34 mouse cellular contexts compared by ENCODE assay signal in the genomic region with DNA sequence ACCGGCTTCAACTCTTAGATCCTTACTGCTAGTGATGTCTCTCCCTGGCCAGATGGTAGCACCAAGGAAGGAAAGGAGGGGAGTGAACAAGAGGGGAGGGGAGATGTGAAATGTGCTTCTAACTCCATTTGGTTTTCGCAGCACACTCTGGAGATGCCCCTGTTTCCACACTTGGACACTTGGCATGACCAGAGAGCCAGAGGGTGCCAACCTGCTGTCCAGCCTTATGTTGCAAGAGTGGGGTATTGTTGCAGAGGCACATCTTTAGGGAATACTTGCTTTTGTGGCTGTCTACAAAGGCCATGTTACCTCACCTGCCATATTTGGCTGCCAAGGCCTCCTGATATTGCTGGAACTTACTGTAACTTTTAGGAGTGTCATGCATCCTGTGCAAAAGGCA. TPM values are rescaled to one million over a fixed set of nuclear protein-coding genes. Genes with fewer than 3 reads are reported as not detected.
DNase-seq lines count a peak whose midpoint lies in the region; ATAC-seq lines count a peak whose summit lies in the region.
"Had no signal": no experiment of that assay in that cellular context is flagged by ENCODE, and none has a peak within 500 bp of the region (broad histone marks: within the 10 kb centered on the region; RNA-seq: fewer than 3 reads in every experiment).

No protein-coding gene starts in this region.

- no peak overlapping the region for H3K27ac ChIP-seq in hindbrain, embryonic 16.5 days (ENCODE audit: low read depth, low read length)
- H3K27ac ChIP-seq: heart, embryonic 10.5 days; heart, embryonic 15.5 days; hindbrain, embryonic 12.5 days; limb, embryonic 13.5 days; liver, embryonic 12.5 days; macrophage; midbrain, embryonic 13.5 days had no signal

- no peaks in the 10 kb centered on the region for H3K4me1 ChIP-seq in hindbrain, embryonic 16.5 days (ENCODE audit: control insufficient read depth, insufficient read depth, low read depth, low read length)
- H3K4me1 ChIP-seq: heart, embryonic 10.5 days; heart, embryonic 15.5 days; hindbrain, embryonic 12.5 days; limb, embryonic 13.5 days; liver, embryonic 12.5 days; midbrain, embryonic 13.5 days had no signal

- no peak overlapping the region for H3K9ac ChIP-seq in hindbrain, embryonic 16.5 days (ENCODE audit: low read depth, low read length)
- H3K9ac ChIP-seq: heart, embryonic 15.5 days; hindbrain, embryonic 12.5 days; limb, embryonic 13.5 days; liver, embryonic 12.5 days; midbrain, embryonic 13.5 days had no signal

- H3K36me3 ChIP-seq in hindbrain, embryonic 16.5 days (ENCODE audit: control insufficient read depth, insufficient read depth, low read length), result no peaks in the 10 kb centered on the region
- H3K36me3 ChIP-seq: G1E; heart, embryonic 10.5 days; heart, embryonic 15.5 days; hindbrain, embryonic 12.5 days; limb, embryonic 13.5 days; liver, embryonic 12.5 days; midbrain, embryonic 13.5 days had no signal

- intact Hi-C loops in heart, postnatal 36 days (cut with DNase I), result no loop called here

- no peaks in the 10 kb centered on the region for H3K9me3 ChIP-seq in hindbrain, embryonic 16.5 days (ENCODE audit: control insufficient read depth, low read length)
- H3K9me3 ChIP-seq: G1E; heart, embryonic 10.5 days; heart, embryonic 15.5 days; hindbrain, embryonic 12.5 days; limb, embryonic 13.5 days; liver, embryonic 12.5 days; midbrain, embryonic 13.5 days had no signal

- H3K27me3 ChIP-seq in hindbrain, embryonic 16.5 days (replicated peaks; ENCODE audit: control insufficient read depth, insufficient read depth, low read length), result no peaks in the 10 kb centered on the region
- H3K27me3 ChIP-seq: heart, embryonic 15.5 days; hindbrain, embryonic 12.5 days; limb, embryonic 13.5 days; liver, embryonic 12.5 days; midbrain, embryonic 13.5 days had no signal

- H3K4me3 ChIP-seq in hindbrain, embryonic 16.5 days (ENCODE audit: low read length), result no peak overlapping the region
- H3K4me3 ChIP-seq: erythroblast, embryonic 14.5 days; heart, embryonic 10.5 days; heart, embryonic 15.5 days; hindbrain, embryonic 12.5 days; limb, embryonic 13.5 days; liver, embryonic 12.5 days; midbrain, embryonic 13.5 days had no signal

- no peak for ATAC-seq in hindbrain, embryonic 16.5 days
- ATAC-seq: intestine, postnatal 0 days; liver, embryonic 12.5 days; midbrain, embryonic 13.5 days had no signal

- DNase-seq in adrenal gland, adult 2 months, result peak; percentile 9
- no peak for DNase-seq in adrenal gland, postnatal 4 days (ENCODE audit: low spot score in 2 of 2)
- DNase-seq in heart, adult 11 months, result peak; percentile 79
- DNase-seq in heart, postnatal 36 days, result no peak
- DNase-seq in cerebellum, adult 8-10 months, result peak; percentile 57
- DNase-seq in cerebellum, postnatal 25 days, result peak; percentile 72 to 74
- no peak for DNase-seq in right cerebral cortex, postnatal 36 days (ENCODE audit: low spot score in 2 of 2)
- DNase-seq: gastrocnemius, postnatal 14 days; kidney, adult 9 months; kidney, postnatal 10 days; lung, adult 18-20 months; lung, postnatal 10 days; right cerebral cortex, postnatal 25 days; spleen, adult 18-20 months; thymus, postnatal 14 days had no signal

- 88% methylated on average over 2 of the region's 2 CpGs for WGBS in hindbrain, embryonic 16.5 days

- H3K4me2 ChIP-seq in hindbrain, embryonic 16.5 days (ENCODE audit: low read length), result no peak overlapping the region
- H3K4me2 ChIP-seq: heart, embryonic 15.5 days; hindbrain, embryonic 12.5 days; limb, embryonic 13.5 days; liver, embryonic 12.5 days; midbrain, embryonic 13.5 days had no signal

RNA-seq across cellular contexts. Expression of gene C530025M09Rik, which starts 8.7 kb away (rescaled TPM):
- total RNA-seq in adrenal gland, adult 2 months (2021), result not detected
- polyA plus RNA-seq in adrenal gland, adult 2 months (2012; rRNA removed), result not detected in 2 replicates
- not detected for total RNA-seq in adrenal gland, postnatal 4 days (2021)
- not detected for total RNA-seq in heart, postnatal 36 days (2021)
- polyA plus RNA-seq in hindbrain, embryonic 16.5 days (2015; fragmentation: Nextera tagmentation; extraction: Ambion mirVana), result 2.4 and 2.6 TPM in 2 replicates
- total RNA-seq: G1E; gastrocnemius, postnatal 14 days; granulocyte monocyte progenitor cell, adult 5-6 weeks; heart, postnatal 25 days; megakaryocyte-erythroid progenitor cell, adult 5-6 weeks had no signal
- polyA plus RNA-seq: C2C12; embryonic facial prominence, embryonic 14.5 days; erythroblast, embryonic 14.5 days; forebrain, embryonic 11.5 days; G1E; heart, embryonic 15.5 days; large intestine, adult 2 months; liver, embryonic 12.5 days; macrophage; stomach, embryonic 16.5 days had no signal

RNA-seq across cellular contexts. Expression of gene Syndig1, which starts 10.7 kb away (rescaled TPM):
- total RNA-seq in adrenal gland, adult 2 months (2021), result 1 to 10 TPM in 1 of 2 experiments, under 1 TPM in 1; 0.43 to 1.7 TPM
- polyA plus RNA-seq in adrenal gland, adult 2 months (2012; rRNA removed), result 0.36 and 1.6 TPM in 2 replicates
- 1 to 10 TPM; 2.9 to 3.5 TPM for total RNA-seq in adrenal gland, postnatal 4 days (2021)
- under 1 TPM in 1 of 2 experiments, not detected in 1; 0.14 TPM for total RNA-seq in heart, postnatal 36 days (2021)
- polyA plus RNA-seq in hindbrain, embryonic 16.5 days (2015; fragmentation: Nextera tagmentation; extraction: Ambion mirVana), result 45.6 and 47.7 TPM in 2 replicates
- total RNA-seq: granulocyte monocyte progenitor cell, adult 5-6 weeks; heart, postnatal 25 days; megakaryocyte-erythroid progenitor cell, adult 5-6 weeks had no signal
- polyA plus RNA-seq: C2C12; erythroblast, embryonic 14.5 days; G1E; macrophage had no signal

Comparison
In these comparisons a context has a peak if more than half of its experiments do, and no peak if none do; other contexts are left out.
1. DNase-seq: peak in adrenal gland, adult 2 months (single experiment), heart, adult 11 months (single experiment), cerebellum, adult 8-10 months (single experiment) and cerebellum, postnatal 25 days (2 of 2); none in adrenal gland, postnatal 4 days (0 of 2), heart, postnatal 36 days (0 of 2) and right cerebral cortex, postnatal 36 days (0 of 2).